19 mouse cellular contexts compared by ENCODE assay signal in genomic region chr17:29310056-29310623, GRCm38 (mm10). TPM values are rescaled to one million over a fixed set of nuclear protein-coding genes. Genes with fewer than 3 reads are reported as not detected.
DNase-seq lines count a peak whose midpoint lies in the region; ATAC-seq and TF ChIP-seq lines count a peak whose summit lies in the region.
"Had no signal": no experiment of that assay in that cellular context is flagged by ENCODE, and none has a peak within 500 bp of the region (broad histone marks: within the 10 kb centered on the region; RNA-seq: fewer than 3 reads in every experiment).

No protein-coding gene starts in this region.

- H3K9ac ChIP-seq in embryonic facial prominence, embryonic 13.5 days = no peak overlapping the region
- H3K9ac ChIP-seq: hindbrain, embryonic 14.5 days; intestine, embryonic 15.5 days; limb, embryonic 12.5 days; liver, embryonic 12.5 days; lung, embryonic 14.5 days had no signal

- no peak for TF ChIP-seq POLR2A in lung, adult 2 months (IDR thresholded peaks at IDR 0.05; ENCODE audit: borderline replicate concordance, extremely low read depth, low read depth, low read length)

- no peak for ATAC-seq in embryonic facial prominence, embryonic 13.5 days (ENCODE audit: insufficient number of reproducible peaks, insufficient read depth, low FRiP score, low TSS enrichment, low read depth)
- ATAC-seq: intestine, embryonic 15.5 days; liver, embryonic 12.5 days had no signal

- H3K4me3 ChIP-seq in embryonic facial prominence, embryonic 13.5 days = no peak overlapping the region
- no peak overlapping the region for H3K4me3 ChIP-seq in embryonic facial prominence, embryonic 10.5 days
- no peak overlapping the region for H3K4me3 ChIP-seq in lung, adult 2 months (replicated peaks; ENCODE audit: extremely low read depth, low read depth, low read length)
- H3K4me3 ChIP-seq: intestine, embryonic 15.5 days; limb, embryonic 12.5 days; liver, embryonic 12.5 days had no signal

- H3K36me3 ChIP-seq in embryonic facial prominence, embryonic 13.5 days = no peaks in the 10 kb centered on the region
- no peaks in the 10 kb centered on the region for H3K36me3 ChIP-seq in embryonic facial prominence, embryonic 10.5 days (replicated peaks)
- H3K36me3 ChIP-seq: intestine, embryonic 15.5 days; limb, embryonic 12.5 days; liver, embryonic 12.5 days had no signal

- H3K9me3 ChIP-seq in embryonic facial prominence, embryonic 13.5 days = 0 out of 2 replicates have a peak, but pooled peaks cover 3% of the 10 kb centered on the region
- peaks cover 6% of the 10 kb centered on the region; the same call in 1 of the 2 replicates for H3K9me3 ChIP-seq in embryonic facial prominence, embryonic 10.5 days
- H3K9me3 ChIP-seq: intestine, embryonic 15.5 days; limb, embryonic 12.5 days had no signal

- WGBS in embryonic facial prominence, embryonic 13.5 days = 67% methylated on average over 21 of the region's 21 CpGs
- 86% methylated on average over 21 of the region's 21 CpGs for WGBS in embryonic facial prominence, embryonic 10.5 days
- 73% methylated on average over 21 of the region's 21 CpGs for WGBS in lung, adult 2 months

- H3K27me3 ChIP-seq in embryonic facial prominence, embryonic 13.5 days = no peaks in the 10 kb centered on the region
- peaks cover 4% of the 10 kb centered on the region; the same call in 1 of the 2 replicates for H3K27me3 ChIP-seq in embryonic facial prominence, embryonic 10.5 days (replicated peaks; ENCODE audit: low read depth, poor library complexity, severe bottlenecking)
- H3K27me3 ChIP-seq: intestine, embryonic 15.5 days; limb, embryonic 12.5 days had no signal

- H3K4me2 ChIP-seq in embryonic facial prominence, embryonic 13.5 days = no peak overlapping the region; the same call in 1 of the 2 replicates
- H3K4me2 ChIP-seq: hindbrain, embryonic 14.5 days; intestine, embryonic 15.5 days; limb, embryonic 12.5 days; liver, embryonic 12.5 days; lung, embryonic 14.5 days; midbrain, embryonic 11.5 days had no signal

- intact Hi-C loops in heart, postnatal 36 days (cut with DNase I) = no loop called here

- 0 out of 2 replicates have a peak overlapping the region, but pooled peaks have one; percentile 4 for H3K27ac ChIP-seq in embryonic facial prominence, embryonic 13.5 days
- no peak overlapping the region for H3K27ac ChIP-seq in embryonic facial prominence, embryonic 10.5 days (replicated peaks)
- H3K27ac ChIP-seq: hindbrain, embryonic 14.5 days; intestine, embryonic 15.5 days; limb, embryonic 12.5 days; liver, embryonic 12.5 days had no signal

- no peak for TF ChIP-seq CTCF in lung, adult 2 months (IDR thresholded peaks at IDR 0.05; ENCODE audit: insufficient read depth, low read length)

- peaks cover 16% of the 10 kb centered on the region for H3K4me1 ChIP-seq in embryonic facial prominence, embryonic 13.5 days
- peaks cover 19% of the 10 kb centered on the region for H3K4me1 ChIP-seq in embryonic facial prominence, embryonic 10.5 days
- peaks cover 6% of the 10 kb centered on the region; the same call in 1 of the 2 replicates for H3K4me1 ChIP-seq in lung, adult 2 months (ENCODE audit: control insufficient read depth, insufficient read depth, low read length)

- no peak for DNase-seq in embryonic facial prominence, embryonic 10.5 days (ENCODE audit: low spot score)
- peak; percentile 49 to 66 for DNase-seq in heart, adult 9 months (ENCODE audit: low spot score in 2 of 2)
- DNase-seq in heart, postnatal 36 days = no peak
- peak; percentile 28 for DNase-seq in lung, postnatal 36 days
- no peak for DNase-seq in lung, adult 2 months
- peak; percentile 51 for DNase-seq in mesoderm, embryonic 11.5 days (ENCODE audit: low read depth, low spot score)
- no peak for DNase-seq in thymus, postnatal 10 days (ENCODE audit: low spot score in 2 of 2)
- DNase-seq: adrenal gland, postnatal 10 days; cerebellum, adult 9-10 months; kidney, adult 8-10 months; kidney, postnatal 10 days; lung, embryonic 14.5 days; right cerebral cortex, postnatal 14 days had no signal

RNA-seq across cellular contexts. Expression of gene Pi16, which starts 7.3 kb away (rescaled TPM):
- polyA plus RNA-seq in embryonic facial prominence, embryonic 13.5 days (2015; fragmentation: Nextera tagmentation; extraction: Ambion mirVana) = 0.23 and 0.27 TPM in 2 replicates
- polyA plus RNA-seq in embryonic facial prominence, embryonic 10.5 days (2016; fragmentation: Nextera tagmentation; extraction: Ambion mirVana) = 0.65 and 0.91 TPM in 2 replicates
- 10 to 100 TPM; 35.9 to 42.4 TPM for total RNA-seq in heart, postnatal 36 days (2021)
- 46.8 and 47.3 TPM in 2 replicates for polyA plus RNA-seq in lung, adult 2 months (2012; rRNA removed)

RNA-seq across cellular contexts. Expression of gene Mtch1, which starts 37.6 kb away (rescaled TPM):
- 284 and 299 TPM in 2 replicates for polyA plus RNA-seq in embryonic facial prominence, embryonic 13.5 days (2015; fragmentation: Nextera tagmentation; extraction: Ambion mirVana)
- polyA plus RNA-seq in embryonic facial prominence, embryonic 10.5 days (2016; fragmentation: Nextera tagmentation; extraction: Ambion mirVana) = 278 and 280 TPM in 2 replicates
- total RNA-seq in heart, postnatal 36 days (2021) = 100 to 1,000 TPM; 201 to 211 TPM
- 413 and 456 TPM in 2 replicates for polyA plus RNA-seq in lung, adult 2 months (2012; rRNA removed)

RNA-seq across cellular contexts. Expression of gene BC004004, which starts 41.6 kb away (rescaled TPM):
- polyA plus RNA-seq in embryonic facial prominence, embryonic 13.5 days (2015; fragmentation: Nextera tagmentation; extraction: Ambion mirVana) = 66.7 and 71.3 TPM in 2 replicates
- 47.8 and 49.5 TPM in 2 replicates for polyA plus RNA-seq in embryonic facial prominence, embryonic 10.5 days (2016; fragmentation: Nextera tagmentation; extraction: Ambion mirVana)
- total RNA-seq in heart, postnatal 36 days (2021) = 100 to 1,000 TPM; 228 to 258 TPM
- 56.5 and 70.8 TPM in 2 replicates for polyA plus RNA-seq in lung, adult 2 months (2012; rRNA removed)

RNA-seq across cellular contexts. Expression of gene Ppil1, which starts 46.2 kb away (rescaled TPM):
- polyA plus RNA-seq in embryonic facial prominence, embryonic 13.5 days (2015; fragmentation: Nextera tagmentation; extraction: Ambion mirVana) = 149 and 162 TPM in 2 replicates
- 219 and 227 TPM in 2 replicates for polyA plus RNA-seq in embryonic facial prominence, embryonic 10.5 days (2016; fragmentation: Nextera tagmentation; extraction: Ambion mirVana)
- total RNA-seq in heart, postnatal 36 days (2021) = 10 to 100 TPM; 27.0 to 27.2 TPM
- polyA plus RNA-seq in lung, adult 2 months (2012; rRNA removed) = 18.7 and 20.7 TPM in 2 replicates

RNA-seq across cellular contexts. Expression of gene Fgd2, which starts 50.6 kb away (rescaled TPM):
- polyA plus RNA-seq in embryonic facial prominence, embryonic 13.5 days (2015; fragmentation: Nextera tagmentation; extraction: Ambion mirVana) = 11.5 and 12.9 TPM in 2 replicates
- polyA plus RNA-seq in embryonic facial prominence, embryonic 10.5 days (2016; fragmentation: Nextera tagmentation; extraction: Ambion mirVana) = 10.2 and 12.3 TPM in 2 replicates
- 1 to 10 TPM; 3.5 to 4.5 TPM for total RNA-seq in heart, postnatal 36 days (2021)
- 44.3 and 53.7 TPM in 2 replicates for polyA plus RNA-seq in lung, adult 2 months (2012; rRNA removed)

Comparison
In these comparisons a context has a peak if more than half of its experiments do, and no peak if none do; other contexts are left out.
1. DNase-seq: peak in heart, adult 9 months (2 of 2), lung, postnatal 36 days (single experiment) and mesoderm, embryonic 11.5 days (single experiment); none in embryonic facial prominence, embryonic 10.5 days (single experiment), heart, postnatal 36 days (0 of 2), lung, adult 2 months (single experiment) and thymus, postnatal 10 days (0 of 2).
2. RNA of gene Pi16, which starts 7.3 kb away (polyA plus RNA-seq): 46.8 to 47.3 TPM in lung, adult 2 months; 0.65 to 0.91 TPM in embryonic facial prominence, embryonic 10.5 days and 0.23 to 0.27 TPM in embryonic facial prominence, embryonic 13.5 days; every median in the first group is over 10 times any median in the second.